Mouse (Mus musculus) cerebellum, postnatal 10 days (tissue): ENCODE results near the gene Olfr517.

Experiments
- DNase-seq, 2 experiments: peaks; one replicate each; pipeline ENCODE4 v3.0.0; 2021; ENCODE audit warnings: mixed read lengths in 2 of 2

Olfr517 gene

DNA sequence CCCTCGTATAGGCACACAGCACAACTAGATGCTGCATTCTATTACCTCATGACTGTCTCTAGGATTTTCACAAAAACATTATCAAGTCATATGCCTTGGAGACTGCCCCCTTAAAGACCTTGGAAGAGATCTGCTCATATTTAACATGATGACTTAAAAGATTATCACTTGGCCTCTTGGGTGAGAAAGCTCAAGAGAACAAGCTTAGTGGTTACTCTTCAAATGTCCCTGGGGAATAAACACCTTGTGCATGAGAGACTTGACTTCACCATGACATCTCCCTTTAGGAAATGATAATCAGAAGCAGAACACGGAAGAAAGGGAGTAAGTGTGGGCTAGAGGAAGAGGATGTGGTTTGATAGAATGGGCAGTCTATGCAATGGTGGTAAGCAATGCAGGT lies at the start of gene Olfr517:
Gene Olfr517, minus strand, starts transcription at position 101 of the 400 bp plus-strand sequence.
- DNase-seq: no peak

DNA sequence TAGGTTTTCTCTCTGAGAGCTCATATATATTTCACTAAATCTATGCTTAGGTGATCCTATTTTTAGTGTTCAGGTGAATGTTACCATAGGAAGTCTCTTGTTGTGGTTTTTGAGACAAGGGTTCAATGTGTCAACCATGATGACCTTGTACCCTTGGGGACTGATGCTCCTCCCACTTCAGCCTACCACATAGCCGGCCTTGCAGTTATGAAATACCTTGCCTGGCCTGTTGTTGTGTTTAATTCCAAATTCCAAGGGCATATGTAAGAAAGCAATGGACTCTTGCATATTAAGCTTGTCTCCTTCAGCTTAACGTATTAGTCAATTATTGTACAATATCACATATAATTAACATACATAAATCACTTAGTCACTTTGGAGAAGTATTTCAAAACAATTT lies 31.8 kb upstream of the Olfr517 start:
- no peak for DNase-seq

DNA sequence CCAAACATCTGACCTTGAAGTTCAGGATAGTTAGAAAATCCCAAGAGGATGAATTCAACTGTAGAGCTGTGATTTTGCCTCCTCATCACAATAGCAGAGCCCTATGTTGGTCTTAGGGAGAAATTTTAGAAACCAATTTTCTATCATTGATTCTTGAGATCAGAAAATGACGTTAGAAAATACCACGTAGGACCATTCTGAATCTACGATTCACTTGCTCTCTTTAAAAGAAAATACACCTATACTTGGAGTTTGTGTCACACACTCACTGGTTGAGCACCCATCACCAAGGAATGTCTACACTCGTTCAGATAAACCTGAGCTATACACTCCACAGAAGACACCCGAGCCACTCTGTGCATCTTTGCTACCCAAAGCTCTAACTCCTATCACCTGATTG lies 22.1 kb upstream of the Olfr517 start, which contains the start of gene Olfr519:
Gene Olfr519, minus strand, starts transcription at position 101 of the 400 bp plus-strand sequence.
- DNase-seq: no peak

DNA sequence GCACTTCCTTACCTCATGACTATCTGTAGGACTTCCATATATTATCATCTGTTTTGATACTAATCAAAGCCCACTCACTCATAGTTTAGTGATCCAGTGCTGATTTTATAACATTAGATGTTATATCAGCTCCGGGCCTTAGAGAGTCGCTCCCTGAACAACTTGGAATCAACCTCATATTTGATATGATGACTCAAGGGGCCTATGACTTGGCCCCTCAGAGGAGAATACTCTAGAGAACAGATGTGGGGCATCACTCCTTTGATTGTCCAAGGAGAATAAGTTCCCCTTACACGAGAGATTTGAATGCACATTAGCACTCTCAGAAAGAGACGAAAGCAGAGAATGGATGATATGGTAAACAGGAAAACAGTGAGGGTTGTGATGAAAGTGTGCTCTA lies 12.7 kb upstream of the Olfr517 start, which contains the start of gene Olfr518:
Gene Olfr518, minus strand, starts transcription at position 101 of the 400 bp plus-strand sequence.
- DNase-seq: no peak

DNA sequence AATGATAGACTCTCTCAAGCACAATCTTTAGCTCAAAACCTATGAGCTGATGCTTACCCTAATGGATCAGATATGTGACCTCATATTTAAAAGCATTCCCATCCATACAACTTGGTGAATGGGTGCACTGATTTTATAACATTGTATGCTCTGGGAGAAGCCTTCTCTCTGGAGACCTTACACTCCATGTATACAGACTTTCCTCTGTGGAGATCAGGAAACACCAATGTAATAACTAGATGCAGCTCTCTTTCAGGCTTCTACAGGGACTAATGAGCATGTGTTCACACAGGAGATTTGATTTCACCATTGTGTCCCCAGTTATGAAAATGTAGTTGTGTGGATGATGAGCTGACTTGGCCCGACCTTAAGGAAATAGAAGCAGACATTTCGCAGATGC lies 21.8 kb downstream of the Olfr517 start, which contains the start of gene Olfr516:
Gene Olfr516, minus strand, starts transcription at position 101 of the 400 bp plus-strand sequence.
- DNase-seq: no peak

DNA sequence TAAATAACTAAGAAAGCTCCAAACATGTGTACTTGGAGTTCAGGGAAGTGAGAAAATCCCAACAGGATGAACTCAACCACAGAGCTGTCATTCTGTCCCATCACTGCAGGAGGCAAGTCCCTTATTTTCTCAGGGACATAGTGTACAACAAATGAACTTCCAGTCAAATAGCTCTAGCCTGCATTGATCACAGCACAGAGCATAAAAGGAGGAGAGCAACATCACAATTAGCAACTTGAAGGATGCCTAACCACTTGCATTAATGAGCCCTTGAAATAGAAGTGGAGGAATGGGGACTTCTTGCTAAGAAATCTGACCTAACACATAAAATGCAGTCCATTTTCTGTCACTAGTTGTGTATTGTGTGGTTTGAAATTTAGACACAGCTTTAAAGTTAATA lies 46.3 kb downstream of the Olfr517 start, which contains the start of gene Olfr514:
Gene Olfr514, minus strand, starts transcription at position 101 of the 400 bp plus-strand sequence.
- DNase-seq: no peak
